Mouse (Mus musculus) MEL (cell line): ENCODE data around the gene Pik3r4.

Experiments
- CTCF ChIP-seq, 3 experiments: IDR thresholded peaks in 2 of 3; conservative IDR thresholded peaks in 1 of 3; 2 replicates each; pipeline ENCODE4 v1.5.1; 2011 to 2012; ENCODE audit warnings: low read length in 3 of 3, low read depth in 2 of 3, mild to moderate bottlenecking in 2 of 3, improper control_type of control experiment in 1 of 3, inconsistent platforms in 1 of 3, mixed read lengths in 1 of 3, moderate library complexity in 1 of 3; ENCODE audit not compliant: control insufficient read depth in 1 of 3, insufficient read depth in 1 of 3, poor library complexity in 1 of 3, severe bottlenecking in 1 of 3
- E2F4 ChIP-seq: IDR thresholded peaks from 2 replicates; pipeline ENCODE4 v1.6.1; 2011; ENCODE audit warnings: low read depth, low read length, improper control_type of control experiment, borderline replicate concordance
- POLR2A ChIP-seq, 2 experiments: IDR thresholded peaks; 2 replicates each; pipeline ENCODE4 v1.6.1; 2011 to 2012; ENCODE audit warnings: low read length in 2 of 2, mild to moderate bottlenecking in 2 of 2, control low read depth in 1 of 2, improper control_type of control experiment in 1 of 2, low read depth in 1 of 2, moderate library complexity in 1 of 2; ENCODE audit not compliant: control insufficient read depth in 1 of 2, insufficient read depth in 1 of 2, poor library complexity in 1 of 2
- SMC3 ChIP-seq: IDR thresholded peaks from 2 replicates; pipeline ENCODE4 v1.6.1; 2011; ENCODE audit warnings: low read depth, low read length, improper control_type of control experiment
- TCF12 ChIP-seq: IDR thresholded peaks from 2 replicates; pipeline ENCODE4 v1.6.1; 2014; ENCODE audit warnings: low read depth, mild to moderate bottlenecking, inconsistent platforms, low read length, improper control_type of control experiment, moderate library complexity

GRCm38 (mm10) chr9:105696818-105697564 lies 54.2 kb downstream of the Pik3r4 start:
- TF ChIP-seq CTCF (IDR thresholded peaks at IDR 0.05 in 2 of 3, conservative IDR thresholded peaks at IDR 0.05 in 1 of 3; ENCODE audit: control insufficient read depth in 1 of 3, insufficient read depth in 1 of 3, low read depth in 2 of 3, low read length in 3 of 3, poor library complexity in 1 of 3, severe bottlenecking in 1 of 3) (no peak), SMC3 (no peak), POLR2A (IDR thresholded peaks at IDR 0.05; ENCODE audit: control insufficient read depth in 1 of 2, insufficient read depth in 1 of 2, low read depth in 1 of 2, low read length in 2 of 2, poor library complexity in 1 of 2) (no peak), TCF12 (no peak), E2F4 (no peak)
